ENCODE assay signal across 7 mouse cellular contexts in the genomic region with DNA sequence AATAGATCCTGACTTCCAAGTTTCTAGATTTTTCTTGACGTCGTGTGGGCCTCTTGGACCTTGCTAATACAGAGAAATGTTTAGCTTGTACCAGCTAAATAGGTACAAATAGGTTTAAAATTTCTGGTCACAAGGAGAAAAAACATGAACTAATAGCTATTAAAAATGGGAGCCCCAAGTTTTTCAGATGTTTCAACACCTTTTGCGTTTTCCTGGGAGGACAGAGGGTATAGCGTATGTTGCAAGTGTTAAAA. TPM values are rescaled to one million over a fixed set of nuclear protein-coding genes. Genes with fewer than 3 reads are reported as not detected.
A peak's percentile ranks its signal among the peaks of the same experiment; 100 is the strongest.
DNase-seq lines count a peak whose midpoint lies in the region; ATAC-seq and TF ChIP-seq lines count a peak whose summit lies in the region.

No protein-coding gene starts in this region.

- ATAC-seq in lung, postnatal 0 days = no peak
- no peak for ATAC-seq in forebrain, embryonic 11.5 days (replicated peaks; ENCODE audit: low FRiP score)
- no peak for ATAC-seq in limb, embryonic 13.5 days (ENCODE audit: low FRiP score, low read depth)
- ATAC-seq in stomach, embryonic 14.5 days (ENCODE audit: insufficient number of reproducible peaks, insufficient read depth, low FRiP score, low read depth) = no peak

- no peak for DNase-seq in lung, postnatal 0 days (ENCODE audit: low spot score)
- DNase-seq in lung, postnatal 25 days (ENCODE audit: low spot score) = no peak
- no peak for DNase-seq in forebrain, embryonic 11.5 days (ENCODE audit: low spot score)
- no peak for DNase-seq in thymus, postnatal 14 days
- DNase-seq in right cerebral cortex, postnatal 10 days (ENCODE audit: low spot score in 2 of 2) = no peak

- H3K27ac ChIP-seq in lung, postnatal 0 days (ENCODE audit: low read length) = peak overlapping the region; percentile 99
- H3K27ac ChIP-seq in forebrain, embryonic 11.5 days (ENCODE audit: low read depth, low read length) = peak overlapping the region; percentile 100
- peak overlapping the region; percentile 100 for H3K27ac ChIP-seq in limb, embryonic 13.5 days
- peak overlapping the region; percentile 100 for H3K27ac ChIP-seq in stomach, embryonic 14.5 days (ENCODE audit: low read length)

- H3K4me1 ChIP-seq in lung, postnatal 0 days (ENCODE audit: insufficient read depth, low read depth, low read length) = peaks cover 29% of the 10 kb centered on the region
- peaks cover 31% of the 10 kb centered on the region for H3K4me1 ChIP-seq in forebrain, embryonic 11.5 days (replicated peaks; ENCODE audit: control insufficient read depth, insufficient read depth, low read length)
- peaks cover 36% of the 10 kb centered on the region for H3K4me1 ChIP-seq in limb, embryonic 13.5 days
- H3K4me1 ChIP-seq in stomach, embryonic 14.5 days (ENCODE audit: control insufficient read depth, insufficient read depth, low read length) = peaks cover 30% of the 10 kb centered on the region

- peak; percentile 53; the same call in 1 of the 2 replicates for TF ChIP-seq EP300 in lung, postnatal 0 days (IDR thresholded peaks at IDR 0.05)

- WGBS in lung, postnatal 0 days = 0% methylated on average over 4 of the region's 4 CpGs
- under 1% methylated on average over 4 of the region's 4 CpGs for WGBS in forebrain, embryonic 11.5 days
- WGBS in limb, embryonic 13.5 days = under 1% methylated on average over 4 of the region's 4 CpGs
- 0% methylated on average over 4 of the region's 4 CpGs for WGBS in stomach, embryonic 14.5 days

- H3K27me3 ChIP-seq in lung, postnatal 0 days (replicated peaks; ENCODE audit: insufficient read depth, low read length) = no peaks in the 10 kb centered on the region
- no peaks in the 10 kb centered on the region for H3K27me3 ChIP-seq in forebrain, embryonic 11.5 days (ENCODE audit: control insufficient read depth, insufficient read depth, low read length)
- H3K27me3 ChIP-seq in limb, embryonic 13.5 days = no peaks in the 10 kb centered on the region
- H3K27me3 ChIP-seq in stomach, embryonic 14.5 days (ENCODE audit: control insufficient read depth, insufficient read depth, low read length) = no peaks in the 10 kb centered on the region

- H3K36me3 ChIP-seq in lung, postnatal 0 days (ENCODE audit: insufficient read depth, low read length) = peaks cover 4% of the 10 kb centered on the region; the same call in 1 of the 2 replicates
- peaks cover 12% of the 10 kb centered on the region for H3K36me3 ChIP-seq in forebrain, embryonic 11.5 days (ENCODE audit: control insufficient read depth, insufficient read depth, low read length)
- peaks cover 13% of the 10 kb centered on the region for H3K36me3 ChIP-seq in limb, embryonic 13.5 days
- peaks cover 22% of the 10 kb centered on the region; the same call in 1 of the 2 replicates for H3K36me3 ChIP-seq in stomach, embryonic 14.5 days (ENCODE audit: control insufficient read depth, insufficient read depth, low read length)

- peak overlapping the region; percentile 98 for H3K9ac ChIP-seq in lung, postnatal 0 days (replicated peaks; ENCODE audit: low read depth)
- peak overlapping the region; percentile 98 for H3K9ac ChIP-seq in forebrain, embryonic 11.5 days (ENCODE audit: low read length)
- peak overlapping the region; percentile 84 for H3K9ac ChIP-seq in limb, embryonic 13.5 days
- H3K9ac ChIP-seq in stomach, embryonic 14.5 days (replicated peaks; ENCODE audit: low read depth, low read length) = peak overlapping the region; percentile 90

- no peak for TF ChIP-seq CTCF in lung, postnatal 0 days (IDR thresholded peaks at IDR 0.05)

- peak overlapping the region; percentile 71 for H3K4me3 ChIP-seq in lung, postnatal 0 days (ENCODE audit: low read depth, low read length)
- H3K4me3 ChIP-seq in forebrain, embryonic 11.5 days (ENCODE audit: low read depth, low read length) = peak overlapping the region; percentile 99
- H3K4me3 ChIP-seq in limb, embryonic 13.5 days = peak overlapping the region; percentile 99
- H3K4me3 ChIP-seq in stomach, embryonic 14.5 days (ENCODE audit: low read depth, low read length) = peak overlapping the region; percentile 53

- H3K9me3 ChIP-seq in lung, postnatal 0 days (ENCODE audit: low read length) = no peaks in the 10 kb centered on the region
- no peaks in the 10 kb centered on the region for H3K9me3 ChIP-seq in forebrain, embryonic 11.5 days (ENCODE audit: control insufficient read depth, low read length)
- no peaks in the 10 kb centered on the region for H3K9me3 ChIP-seq in limb, embryonic 13.5 days
- H3K9me3 ChIP-seq in stomach, embryonic 14.5 days (ENCODE audit: control insufficient read depth, low read depth, low read length) = no peaks in the 10 kb centered on the region

- peak overlapping the region; percentile 85 for H3K4me2 ChIP-seq in lung, postnatal 0 days (replicated peaks; ENCODE audit: low read depth, low read length)
- H3K4me2 ChIP-seq in forebrain, embryonic 11.5 days (ENCODE audit: low read depth, low read length, severe bottlenecking) = peak overlapping the region; percentile 86
- H3K4me2 ChIP-seq in limb, embryonic 13.5 days (replicated peaks) = peak overlapping the region; percentile 89
- H3K4me2 ChIP-seq in stomach, embryonic 14.5 days (replicated peaks; ENCODE audit: low read depth, low read length) = peak overlapping the region; percentile 93

RNA-seq across cellular contexts. Expression of gene Scyl1, which starts 31.5 kb away (rescaled TPM):
- polyA plus RNA-seq in lung, postnatal 0 days (2015; fragmentation: Nextera tagmentation; extraction: Ambion mirVana) = 64.6 TPM in 2 replicates
- 65.2 and 66.3 TPM in 2 replicates for polyA plus RNA-seq in forebrain, embryonic 11.5 days (2014; fragmentation: Nextera tagmentation; extraction: Ambion mirVana)
- polyA plus RNA-seq in limb, embryonic 13.5 days (2015; fragmentation: Nextera tagmentation; extraction: Ambion mirVana) = 76.9 and 82.7 TPM in 2 replicates
- 67.6 and 72.1 TPM in 2 replicates for polyA plus RNA-seq in stomach, embryonic 14.5 days (2014; fragmentation: Nextera tagmentation; extraction: Ambion mirVana)
